Mouse (Mus musculus) common myeloid progenitor, adult 5-6 weeks (primary cell): ENCODE data around the gene Syt9. TPM values are rescaled to one million over a fixed set of nuclear protein-coding genes. Genes with fewer than 3 reads are reported as not detected.
"Not testable (repeated sequence)": the region's sequence is repeated elsewhere in the genome, so short reads cannot be mapped to it uniquely, and the experiment has no call there.

ENCODE experiments used
- ATAC-seq: replicated peaks from 2 replicates; pipeline ENCODE4 v1.8.0; 2016; ENCODE audit warnings: low read depth, mild to moderate bottlenecking, moderate TSS enrichment, inconsistent platforms; ENCODE audit not compliant: poor library complexity, severe bottlenecking
- total RNA-seq: library from RNA; stranded (forward); fragments of 200-1000, 187-1606 nt; gene quantifications from 2 replicates; pipeline ENCODE4 v1.2.3, GENCODE M21; 2017

Syt9 gene
- total RNA-seq, 1 experiment from 2014 or later: not detected

GRCm38 (mm10) chr7:107455118-107455521 is 84.6 kb downstream of the Syt9 start:
- no peak for ATAC-seq

GRCm38 (mm10) chr7:107461167-107461566 is 90.6 kb downstream of the Syt9 start:
- no peak for ATAC-seq

- no peak for ATAC-seq
Measured at GRCm38 (mm10) chr7:107461699-107462440, 91.3 kb downstream of the Syt9 start.

GRCm38 (mm10) chr7:107462962-107463361 is 92.4 kb downstream of the Syt9 start:
- ATAC-seq: no peak

GRCm38 (mm10) chr7:107465081-107465480 is 94.6 kb downstream of the Syt9 start:
- ATAC-seq: no peak

GRCm38 (mm10) chr7:107478979-107479965 is 108.7 kb downstream of the Syt9 start:
- no peak for ATAC-seq

- not testable (repeated sequence) for ATAC-seq
Measured at GRCm38 (mm10) chr7:107485709-107486108, 115.2 kb downstream of the Syt9 start.

- 0 out of 2 replicates have a peak, but pooled peaks have one; percentile 18 for ATAC-seq
Measured at GRCm38 (mm10) chr7:107495428-107495827, 124.9 kb downstream of the Syt9 start.

GRCm38 (mm10) chr7:107496923-107497322 is 126.4 kb downstream of the Syt9 start:
- ATAC-seq: no peak

GRCm38 (mm10) chr7:107500641-107501040 is 130.1 kb downstream of the Syt9 start:
- ATAC-seq: no peak

- no peak for ATAC-seq
Measured at GRCm38 (mm10) chr7:107504761-107505712, 134.5 kb downstream of the Syt9 start.

GRCm38 (mm10) chr7:107507920-107508319 is 137.4 kb downstream of the Syt9 start:
- ATAC-seq: no peak

- ATAC-seq: no peak
Measured at GRCm38 (mm10) chr7:107509740-107510139, 139.2 kb downstream of the Syt9 start.

- no peak for ATAC-seq
Measured at GRCm38 (mm10) chr7:107516704-107517410, 146.3 kb downstream of the Syt9 start.

GRCm38 (mm10) chr7:107519256-107520025 is 148.9 kb downstream of the Syt9 start:
- ATAC-seq: no peak

- no peak for ATAC-seq
Measured at GRCm38 (mm10) chr7:107521411-107521810, 150.9 kb downstream of the Syt9 start.

- ATAC-seq: peak; percentile 96
Measured at GRCm38 (mm10) chr7:107526299-107526698, 155.8 kb downstream of the Syt9 start.

- no peak for ATAC-seq
Measured at GRCm38 (mm10) chr7:107528169-107528772, 157.7 kb downstream of the Syt9 start.
